Mouse (Mus musculus): ENCODE data around the gene Htra1. TPM values are rescaled to one million over a fixed set of nuclear protein-coding genes. Genes with fewer than 3 reads are reported as not detected.

Gene Htra1
- polyA plus RNA-seq, 1 experiment = 242 TPM

- H3K4me3 ChIP-seq (ENCODE audit: insufficient read depth, low read length) = no peak overlapping the region
- no peak for TF ChIP-seq CTCF (IDR thresholded peaks at IDR 0.05; ENCODE audit: borderline replicate concordance, insufficient read depth, low read length)
- TF ChIP-seq POLR2A (IDR thresholded peaks at IDR 0.05; ENCODE audit: low read depth, low read length) = no peak
- no peak overlapping the region for H3K27ac ChIP-seq (ENCODE audit: insufficient read depth, low read length)
- H3K4me1 ChIP-seq (ENCODE audit: control insufficient read depth, insufficient read depth, low read length) = no peaks in the 10 kb centered on the region
These were observed 35.6 kb upstream of the Htra1 start for GRCm38 (mm10) chr7:130900233-130900848.

DNA sequence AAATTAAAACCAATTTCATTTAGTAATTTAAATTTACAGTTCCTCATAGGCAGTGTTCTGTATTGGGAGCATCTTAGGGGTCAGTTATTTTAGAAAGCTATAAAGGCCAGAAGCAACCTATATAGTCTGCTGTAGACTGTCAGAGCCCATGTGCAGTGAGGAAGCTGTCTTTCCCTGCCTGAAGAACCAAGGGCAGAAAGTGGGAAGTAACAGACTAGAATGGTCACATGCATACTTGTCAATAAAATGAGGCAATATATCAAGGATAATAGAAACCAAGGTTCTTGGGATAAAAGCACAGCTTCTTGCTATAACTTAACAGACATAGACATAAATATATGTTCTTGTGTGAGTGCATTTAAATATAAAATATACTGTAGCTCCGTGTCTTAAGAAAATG lies 33.0 kb upstream of the Htra1 start:
- Histone ChIP-seq H3K27ac (ENCODE audit: insufficient read depth, low read length) (no peak overlapping the region), H3K4me3 (ENCODE audit: insufficient read depth, low read length) (no peak overlapping the region), H3K4me1 (ENCODE audit: control insufficient read depth, insufficient read depth, low read length) (no peaks in the 10 kb centered on the region)
- TF ChIP-seq POLR2A (IDR thresholded peaks at IDR 0.05; ENCODE audit: low read depth, low read length) = no peak
- no peak for TF ChIP-seq CTCF (IDR thresholded peaks at IDR 0.05; ENCODE audit: borderline replicate concordance, insufficient read depth, low read length)

DNA sequence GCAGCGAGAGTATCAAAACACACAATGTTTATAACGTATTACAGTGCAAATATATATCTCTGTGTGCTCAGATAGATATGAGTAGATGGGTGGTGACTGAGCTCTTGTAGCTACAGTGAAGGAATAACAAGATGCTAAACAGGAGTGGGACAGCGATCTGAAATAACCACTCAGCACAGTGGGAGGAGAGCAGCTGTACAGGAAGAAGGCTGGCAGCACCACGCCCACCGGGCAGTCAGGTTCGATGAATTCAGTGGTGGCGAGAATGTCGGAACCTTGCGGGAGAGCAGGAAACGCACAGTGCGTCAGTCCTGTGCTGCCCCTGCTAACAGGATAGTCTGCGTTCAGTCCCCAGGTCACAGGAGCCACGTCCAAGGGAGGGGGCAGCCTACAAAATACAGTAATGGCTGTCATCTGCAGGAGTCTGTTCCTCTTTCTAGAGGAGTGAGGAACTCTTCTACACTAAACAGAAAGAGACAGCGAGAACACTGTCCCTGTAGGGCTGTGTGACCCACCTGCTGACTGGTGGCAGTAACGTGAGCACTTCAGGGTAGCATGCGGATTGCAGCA lies 32.3 kb upstream of the Htra1 start:
- Histone ChIP-seq H3K27ac (ENCODE audit: insufficient read depth, low read length) (no peak overlapping the region), H3K4me3 (ENCODE audit: insufficient read depth, low read length) (no peak overlapping the region)
- TF ChIP-seq CTCF (IDR thresholded peaks at IDR 0.05; ENCODE audit: borderline replicate concordance, insufficient read depth, low read length) (no peak), POLR2A (IDR thresholded peaks at IDR 0.05; ENCODE audit: low read depth, low read length) (no peak)

GRCm38 (mm10) chr7:130904571-130905365 lies 31.1 kb upstream of the Htra1 start:
- TF ChIP-seq CTCF (IDR thresholded peaks at IDR 0.05; ENCODE audit: borderline replicate concordance, insufficient read depth, low read length) = no peak
- TF ChIP-seq POLR2A (IDR thresholded peaks at IDR 0.05; ENCODE audit: low read depth, low read length) = no peak
- H3K27ac ChIP-seq (ENCODE audit: insufficient read depth, low read length) = peak overlapping the region; percentile 8; the same call in 1 of the 2 replicates
- no peak overlapping the region for H3K4me3 ChIP-seq (ENCODE audit: insufficient read depth, low read length)
- H3K4me1 ChIP-seq (ENCODE audit: control insufficient read depth, insufficient read depth, low read length) = no peaks in the 10 kb centered on the region

More for the DNA sequence above, 32.3 kb upstream of the Htra1 start:
- H3K4me1 ChIP-seq (ENCODE audit: control insufficient read depth, insufficient read depth, low read length) = no peaks in the 10 kb centered on the region

- Histone ChIP-seq H3K4me1 (ENCODE audit: control insufficient read depth, insufficient read depth, low read length) (no peaks in the 10 kb centered on the region), H3K27ac (ENCODE audit: insufficient read depth, low read length) (no peak overlapping the region), H3K4me3 (ENCODE audit: insufficient read depth, low read length) (no peak overlapping the region)
- no peak for TF ChIP-seq POLR2A (IDR thresholded peaks at IDR 0.05; ENCODE audit: low read depth, low read length)
- no peak for TF ChIP-seq CTCF (IDR thresholded peaks at IDR 0.05; ENCODE audit: borderline replicate concordance, insufficient read depth, low read length)
These were observed 25.1 kb upstream of the Htra1 start for GRCm38 (mm10) chr7:130910841-130911240.

GRCm38 (mm10) chr7:130914693-130915363 lies 21.1 kb upstream of the Htra1 start:
- Histone ChIP-seq H3K27ac (ENCODE audit: insufficient read depth, low read length) (no peak overlapping the region), H3K4me1 (ENCODE audit: control insufficient read depth, insufficient read depth, low read length) (no peaks in the 10 kb centered on the region), H3K4me3 (ENCODE audit: insufficient read depth, low read length) (no peak overlapping the region)
- TF ChIP-seq CTCF (IDR thresholded peaks at IDR 0.05; ENCODE audit: borderline replicate concordance, insufficient read depth, low read length) (peak; percentile 21; the same call in 1 of the 2 replicates), POLR2A (IDR thresholded peaks at IDR 0.05; ENCODE audit: low read depth, low read length) (no peak)

DNA sequence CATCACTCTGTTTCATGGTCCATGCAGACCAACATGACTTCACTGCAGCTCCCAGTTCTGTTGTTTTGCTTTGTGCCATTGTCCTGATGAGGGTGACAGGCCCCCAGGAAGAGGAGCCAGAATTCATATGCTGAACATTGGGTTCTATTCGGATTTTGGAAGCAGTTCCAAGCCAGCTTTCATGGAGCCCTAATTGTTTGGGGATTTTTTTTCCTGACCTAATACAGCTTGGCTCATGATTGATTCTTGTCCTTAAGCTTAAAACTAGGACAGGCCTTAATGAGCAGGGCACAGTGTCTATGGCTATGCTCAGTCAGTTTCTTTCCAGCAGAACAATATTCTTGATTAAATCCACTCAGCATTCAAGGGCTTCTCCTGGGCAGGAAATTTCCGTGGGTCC lies 17.7 kb upstream of the Htra1 start:
- no peaks in the 10 kb centered on the region; the same call in 1 of the 2 replicates for H3K4me1 ChIP-seq (ENCODE audit: control insufficient read depth, insufficient read depth, low read length)

DNA sequence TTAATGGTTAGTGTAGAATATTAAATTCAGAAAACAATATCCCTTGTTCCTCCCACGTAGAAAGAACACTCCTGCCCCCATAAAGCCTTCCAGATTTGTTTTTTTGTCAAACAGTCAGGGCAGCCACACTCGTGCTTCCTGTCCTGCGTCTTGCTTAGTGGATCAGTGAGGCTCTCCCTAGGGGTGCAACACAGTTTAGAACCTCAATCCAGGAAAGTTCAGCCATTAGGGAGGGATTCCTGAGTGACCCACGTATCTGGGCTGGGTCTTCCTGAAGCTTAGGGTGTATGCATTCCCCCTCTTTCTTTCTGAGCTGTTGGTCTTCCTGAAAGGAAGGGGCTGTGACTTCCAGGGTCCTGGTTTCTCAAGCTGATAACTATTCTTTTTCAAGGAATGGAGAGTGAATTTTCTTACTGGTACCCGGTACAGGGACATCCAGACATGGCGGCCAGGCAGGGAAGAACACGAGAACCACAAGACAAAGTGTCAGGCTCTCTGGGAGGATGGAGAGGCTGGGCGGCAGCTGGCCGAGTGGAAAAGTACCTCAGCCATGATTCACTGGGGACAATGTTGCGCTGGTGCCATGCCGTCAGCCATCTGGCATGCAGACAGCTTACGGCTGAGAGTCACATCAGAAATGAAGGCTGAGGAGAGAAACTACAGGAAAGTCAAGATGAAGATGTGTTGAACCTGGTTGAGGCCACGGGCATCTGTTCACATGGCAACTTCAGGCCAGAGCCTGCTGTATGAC lies 12.8 kb upstream of the Htra1 start:
- Histone ChIP-seq H3K4me3 (ENCODE audit: insufficient read depth, low read length) (no peak overlapping the region), H3K4me1 (ENCODE audit: control insufficient read depth, insufficient read depth, low read length) (no peaks in the 10 kb centered on the region; the same call in 1 of the 2 replicates), H3K27ac (ENCODE audit: insufficient read depth, low read length) (no peak overlapping the region; the same call in 1 of the 2 replicates)
- TF ChIP-seq CTCF (IDR thresholded peaks at IDR 0.05; ENCODE audit: borderline replicate concordance, insufficient read depth, low read length) (no peak), POLR2A (IDR thresholded peaks at IDR 0.05; ENCODE audit: low read depth, low read length) (no peak)

More for the DNA sequence above, 17.7 kb upstream of the Htra1 start:
- no peak overlapping the region for H3K4me3 ChIP-seq (ENCODE audit: insufficient read depth, low read length)
- H3K27ac ChIP-seq (ENCODE audit: insufficient read depth, low read length) = no peak overlapping the region
- no peak for TF ChIP-seq POLR2A (IDR thresholded peaks at IDR 0.05; ENCODE audit: low read depth, low read length)
- TF ChIP-seq CTCF (IDR thresholded peaks at IDR 0.05; ENCODE audit: borderline replicate concordance, insufficient read depth, low read length) = no peak

GRCm38 (mm10) chr7:130930401-130930800 lies 5.5 kb upstream of the Htra1 start:
- H3K4me3 ChIP-seq (ENCODE audit: insufficient read depth, low read length) = no peak overlapping the region
- no peaks in the 10 kb centered on the region for H3K4me1 ChIP-seq (ENCODE audit: control insufficient read depth, insufficient read depth, low read length)
- TF ChIP-seq POLR2A (IDR thresholded peaks at IDR 0.05; ENCODE audit: low read depth, low read length) (no peak), CTCF (IDR thresholded peaks at IDR 0.05; ENCODE audit: borderline replicate concordance, insufficient read depth, low read length) (no peak)
- H3K27ac ChIP-seq (ENCODE audit: insufficient read depth, low read length) = no peak overlapping the region

Data from embryonic fibroblast, embryonic 13.5 days (primary cell).